Mouse (Mus musculus): ENCODE data around the gene Adam12.

DNA sequence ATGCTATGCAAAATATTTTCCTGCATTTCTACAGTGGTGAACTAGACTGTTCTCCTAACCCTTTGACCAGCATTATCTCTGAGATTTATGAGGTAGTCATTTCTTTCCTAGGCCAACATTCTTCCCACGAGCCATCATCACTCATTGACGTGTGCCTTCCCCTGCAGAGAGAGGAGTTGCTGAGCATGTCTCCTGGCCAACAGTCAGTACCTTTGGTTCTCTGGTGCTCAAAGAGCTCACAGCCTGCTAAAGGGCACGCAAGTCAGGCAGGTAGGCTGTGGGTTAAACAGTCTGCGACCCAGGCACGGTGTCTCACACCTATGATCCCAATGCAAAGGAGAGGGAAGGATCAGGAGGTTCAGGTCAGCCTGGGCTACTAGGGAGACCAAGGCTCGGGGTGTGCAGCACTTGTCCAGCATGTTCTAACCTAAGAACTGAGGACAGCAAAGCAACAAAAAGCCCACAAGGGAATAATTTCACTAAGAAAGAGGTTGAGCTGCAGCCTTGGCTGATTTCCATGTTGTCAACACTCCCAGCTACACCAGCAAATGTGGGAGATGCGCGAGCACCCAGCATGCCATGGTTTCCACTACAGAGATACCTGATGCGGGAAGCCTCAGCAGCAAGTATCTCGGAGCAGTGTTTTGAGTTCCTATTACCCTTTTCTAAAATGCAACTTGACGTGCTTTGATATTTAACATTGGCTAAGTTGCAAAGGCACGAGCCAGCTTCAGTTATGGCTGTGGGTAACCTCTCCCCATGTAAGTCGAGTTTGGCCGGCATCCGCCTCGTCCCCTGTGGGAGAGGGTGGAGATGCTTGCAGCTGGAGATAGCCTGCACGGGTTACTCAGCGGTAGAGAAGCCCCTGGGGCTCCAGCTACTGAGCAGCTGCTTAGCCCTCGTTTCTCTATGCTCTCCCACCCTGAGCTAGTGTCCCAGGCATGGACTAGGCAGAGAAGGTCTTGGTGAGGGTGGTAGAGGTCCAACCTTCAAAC lies 342.7 kb downstream of the Adam12 start:
- TF ChIP-seq CTCF (IDR thresholded peaks at IDR 0.05; ENCODE audit: extremely low read depth, insufficient read depth, insufficient read length, insufficient replicate concordance) (no peak), POLR2A (IDR thresholded peaks at IDR 0.05; ENCODE audit: low read depth, low read length) (no peak)

Data from spleen, adult 2 months (tissue).